Mouse (Mus musculus): ENCODE data around the gene Psmb6.
"Not testable (repeated sequence)": the region's sequence is repeated elsewhere in the genome, so short reads cannot be mapped to it uniquely, and the experiment has no call there.

Gene Psmb6

DNA sequence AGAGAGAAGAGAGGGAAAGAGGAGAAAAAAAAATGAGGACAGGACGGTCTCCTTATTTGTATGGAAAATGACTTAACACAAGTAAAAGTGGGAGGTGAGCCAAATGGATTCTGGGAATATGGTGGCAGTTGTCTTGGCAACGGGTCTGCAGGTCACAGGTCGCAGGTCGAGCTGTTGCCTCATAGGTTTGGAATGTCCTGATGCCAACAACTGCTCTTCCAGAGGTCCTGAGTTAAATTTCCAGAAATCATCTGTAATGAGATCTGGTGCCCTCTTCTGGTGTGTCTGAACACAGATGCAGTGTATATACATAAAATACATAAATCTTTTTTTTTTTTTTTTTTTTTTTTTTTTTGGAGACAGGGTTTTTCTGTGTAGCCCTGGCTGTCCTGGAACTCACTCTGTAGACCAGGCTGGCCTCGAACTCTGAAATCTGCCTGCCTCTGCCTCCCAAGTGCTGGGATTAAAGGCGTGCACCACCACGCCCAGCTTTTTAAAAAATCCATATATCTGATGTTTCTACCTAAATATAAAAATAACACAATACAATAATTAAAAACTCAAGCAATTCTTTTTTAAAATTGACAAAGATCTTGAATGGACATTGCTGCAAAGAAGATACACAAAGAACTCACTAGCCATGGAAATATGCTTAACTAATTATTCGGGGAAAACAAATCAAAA is 1.7 kb upstream of the Psmb6 start:
- DNase-seq (ENCODE audit: low read depth, low spot score), result not testable (repeated sequence)

GRCm38 (mm10) chr11:70524782-70525181 is 385 bp upstream of the Psmb6 start:
- no peak for DNase-seq (ENCODE audit: low read depth, low spot score)

DNA sequence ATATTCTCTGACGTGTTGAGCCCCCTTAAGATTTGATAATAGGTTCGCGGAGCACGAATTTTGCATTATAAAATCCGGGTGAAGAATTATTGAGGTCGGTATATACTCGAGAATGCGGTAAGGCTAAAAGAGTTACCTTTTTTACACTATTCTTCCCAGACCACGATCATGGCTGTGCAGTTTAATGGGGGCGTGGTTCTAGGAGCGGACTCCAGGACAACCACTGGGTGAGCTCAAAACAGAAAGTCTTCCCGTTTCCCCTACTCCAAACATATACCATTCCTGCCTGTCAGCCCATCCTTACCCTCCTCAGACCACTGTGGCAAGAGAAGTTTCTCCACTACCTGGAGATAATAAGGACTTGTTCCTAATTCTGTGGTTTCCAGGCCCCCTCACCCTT is 559 bp downstream of the Psmb6 start:
- no peak for DNase-seq (ENCODE audit: low read depth, low spot score)

- no peak for DNase-seq (ENCODE audit: low read depth, low spot score)
Observed at GRCm38 (mm10) chr11:70526211-70526610, 1.0 kb downstream of the Psmb6 start.

GRCm38 (mm10) chr11:70528610-70529009 is 3.4 kb downstream of the Psmb6 start:
- DNase-seq (ENCODE audit: low read depth, low spot score), result no peak

GRCm38 (mm10) chr11:70531065-70531464 is 5.9 kb downstream of the Psmb6 start:
- DNase-seq (ENCODE audit: low read depth, low spot score), result not testable (repeated sequence)

- no peak for DNase-seq (ENCODE audit: low read depth, low spot score)
Observed at GRCm38 (mm10) chr11:70532839-70533238, 7.7 kb downstream of the Psmb6 start, which contains the start of gene Gm40193. Gene Gm40193, minus strand, starts transcription at chr11:70532939.

GRCm38 (mm10) chr11:70539423-70539822 is 14.3 kb downstream of the Psmb6 start:
- DNase-seq (ENCODE audit: low read depth, low spot score), result no peak

- DNase-seq (ENCODE audit: low read depth, low spot score), result peak; percentile 91
Observed at GRCm38 (mm10) chr11:70539877-70540587, 14.9 kb downstream of the Psmb6 start, which contains the start of gene Pld2. Gene Pld2, plus strand, starts transcription at chr11:70540064.

- DNase-seq (ENCODE audit: low read depth, low spot score), result no peak
Observed at GRCm38 (mm10) chr11:70540928-70541327, 15.8 kb downstream of the Psmb6 start.

DNA sequence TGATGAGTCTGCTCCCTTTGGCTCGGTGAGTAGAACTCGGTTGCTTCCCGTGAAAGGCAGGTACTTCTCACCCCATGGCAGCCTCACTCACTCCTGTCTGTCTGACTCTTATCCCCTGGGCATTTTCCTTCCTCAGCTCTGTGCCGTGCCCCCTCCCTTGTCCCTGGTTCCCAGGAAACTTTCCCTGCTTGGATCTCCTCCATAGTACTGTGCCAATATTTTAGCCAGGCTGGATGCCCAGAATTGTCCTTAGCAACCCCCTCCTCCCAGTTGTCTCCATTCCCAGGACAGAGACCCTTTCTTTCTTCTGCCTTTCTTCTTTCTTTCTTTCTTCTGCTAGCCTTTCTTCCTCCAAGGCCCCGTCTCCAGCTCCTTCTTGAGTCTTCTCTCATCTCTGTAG is 16.2 kb downstream of the Psmb6 start:
- DNase-seq (ENCODE audit: low read depth, low spot score), result no peak

DNA sequence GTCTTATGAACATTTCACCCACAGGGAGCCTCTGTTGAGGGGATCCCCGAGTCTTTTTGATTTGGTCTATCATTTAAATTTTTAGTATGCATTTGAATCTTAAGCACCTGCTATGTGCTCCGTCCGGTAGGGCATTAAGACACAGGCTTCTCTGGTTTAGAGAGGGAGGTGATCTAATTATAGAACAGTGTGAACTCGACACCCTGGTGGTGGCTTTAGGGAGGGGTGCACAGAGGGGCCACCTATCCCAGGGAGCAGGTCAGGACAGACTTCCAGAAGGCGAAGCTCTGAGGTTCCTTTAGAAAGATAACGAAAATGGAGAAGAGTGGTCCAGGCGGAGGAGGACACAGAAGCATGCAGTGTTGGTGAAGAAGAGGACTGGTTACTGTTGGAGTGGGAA is 19.3 kb downstream of the Psmb6 start:
- no peak for DNase-seq (ENCODE audit: low read depth, low spot score)

GRCm38 (mm10) chr11:70551526-70551925 is 26.4 kb downstream of the Psmb6 start:
- DNase-seq (ENCODE audit: low read depth, low spot score), result no peak

GRCm38 (mm10) chr11:70553940-70554339 is 28.8 kb downstream of the Psmb6 start:
- no peak for DNase-seq (ENCODE audit: low read depth, low spot score)

- no peak for DNase-seq (ENCODE audit: low read depth, low spot score)
Observed at GRCm38 (mm10) chr11:70557545-70557944, 32.4 kb downstream of the Psmb6 start.

GRCm38 (mm10) chr11:70561937-70562286 is 36.7 kb downstream of the Psmb6 start:
- DNase-seq (ENCODE audit: low read depth, low spot score), result no peak

GRCm38 (mm10) chr11:70562287-70562994 is 37.3 kb downstream of the Psmb6 start, which contains the start of gene Mink1:
Gene Mink1, plus strand, starts transcription at chr11:70562881.
- DNase-seq (ENCODE audit: low read depth, low spot score), result peak; percentile 94

DNA sequence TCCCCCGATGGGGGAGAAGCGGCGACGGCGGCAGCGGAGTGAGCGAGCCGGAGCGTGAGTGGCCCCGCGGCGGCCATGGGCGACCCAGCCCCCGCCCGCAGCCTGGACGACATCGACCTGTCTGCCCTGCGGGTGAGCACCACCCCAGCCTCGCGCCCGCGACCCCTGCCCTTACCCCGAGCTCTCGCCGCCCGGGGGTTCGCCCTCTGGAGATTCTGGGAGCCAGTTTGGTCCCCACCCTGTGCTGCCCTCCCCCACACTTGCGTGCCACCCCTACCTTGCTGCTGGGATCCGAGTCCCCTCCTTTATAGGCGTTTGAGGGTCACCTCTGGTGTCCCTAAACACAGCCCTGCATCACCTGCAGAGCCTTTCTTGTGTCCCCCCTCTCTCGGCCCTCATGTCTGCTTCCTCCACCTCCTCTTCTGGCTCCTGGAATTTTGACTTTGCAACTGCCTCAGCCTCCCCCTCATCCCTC is 37.9 kb downstream of the Psmb6 start:
- no peak for DNase-seq (ENCODE audit: low read depth, low spot score)

DNA sequence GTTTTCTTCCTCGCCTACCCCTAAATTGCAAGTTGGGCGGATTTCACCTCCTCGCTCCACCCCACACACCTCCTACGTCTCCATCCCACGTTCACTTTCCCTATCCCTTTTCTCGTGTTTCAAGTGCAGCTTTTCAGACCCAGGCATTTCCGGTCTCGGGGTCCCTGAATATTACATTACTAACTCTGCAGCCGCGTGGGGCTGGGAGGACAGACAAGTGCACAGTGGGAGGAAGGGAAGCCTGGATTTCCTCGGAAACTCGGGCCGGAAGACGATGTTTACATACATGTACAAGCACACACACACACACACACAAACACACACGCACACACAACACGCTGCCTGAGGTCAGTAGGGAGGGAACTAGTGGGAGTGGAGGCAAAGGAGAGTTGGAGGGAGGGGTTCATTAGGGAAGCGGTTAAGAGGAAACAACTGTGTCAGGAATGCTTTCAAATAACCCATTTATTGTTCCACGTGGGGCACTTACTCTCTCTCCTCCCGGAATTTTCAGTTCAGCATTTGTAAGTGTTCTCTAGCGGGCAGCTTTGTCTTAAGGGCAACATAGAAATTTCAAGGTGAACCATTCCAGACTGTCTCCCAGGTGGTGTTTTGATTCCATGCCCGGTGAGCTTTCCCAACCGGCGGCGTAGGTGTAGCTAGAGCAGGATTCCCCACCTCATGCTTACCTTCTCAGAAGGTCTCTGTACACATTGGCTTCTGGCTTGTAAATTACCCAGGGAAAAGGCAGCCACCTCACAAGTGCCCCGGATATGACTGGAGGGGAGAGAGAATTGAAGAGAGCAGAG is 38.5 kb downstream of the Psmb6 start:
- DNase-seq (ENCODE audit: low read depth, low spot score), result peak; percentile 52

DNA sequence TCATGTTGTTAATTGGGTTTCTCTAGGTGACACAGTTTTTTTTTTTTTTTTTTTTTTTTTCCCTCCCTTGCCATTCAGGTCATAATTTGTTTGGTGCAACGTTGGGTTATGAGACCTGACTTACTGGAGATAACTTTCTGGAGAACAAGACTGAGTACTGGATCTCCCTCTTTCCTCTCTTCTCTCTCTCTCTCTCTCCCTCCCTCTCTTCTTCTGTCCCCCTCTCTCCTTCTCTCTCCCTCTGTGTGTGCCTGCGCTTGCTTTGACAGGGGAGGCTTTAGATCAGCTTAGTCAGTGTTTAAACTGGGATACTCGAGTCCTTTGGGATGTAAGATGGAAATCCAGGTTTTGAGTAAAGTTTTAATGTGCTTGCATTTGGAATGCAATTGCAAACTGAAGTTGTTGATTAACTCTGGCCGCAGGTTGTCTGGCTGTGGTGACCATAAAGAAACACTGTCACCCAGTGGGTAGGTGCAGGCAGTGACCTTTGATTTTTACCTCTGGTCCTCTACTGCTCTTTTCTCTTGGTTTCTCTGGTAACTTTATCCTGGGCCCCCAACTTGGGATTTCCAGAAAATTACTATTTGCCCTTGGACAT is 39.2 kb downstream of the Psmb6 start:
- DNase-seq (ENCODE audit: low read depth, low spot score), result no peak

DNA sequence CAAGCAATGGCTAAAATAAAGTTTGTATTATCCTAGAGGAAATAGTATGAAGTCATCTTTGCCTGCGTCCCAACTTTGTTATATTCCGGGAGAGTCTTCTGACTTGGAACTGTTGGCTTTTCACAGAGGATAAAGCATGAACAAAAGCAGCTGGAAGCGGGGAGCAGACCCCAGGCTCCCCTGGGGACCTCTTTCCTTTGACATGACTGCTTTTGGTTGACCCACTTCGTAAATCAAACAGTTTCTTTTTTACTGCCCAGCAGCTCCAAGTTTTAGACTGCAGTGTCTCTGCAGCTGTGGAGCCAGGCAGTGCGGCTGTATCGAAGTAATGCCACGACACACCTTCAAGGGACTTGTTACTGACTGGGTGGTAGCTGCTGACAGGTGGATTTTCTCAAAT is 41.4 kb downstream of the Psmb6 start:
- no peak for DNase-seq (ENCODE audit: low read depth, low spot score)

All from A20 (cell line).